Mouse (Mus musculus): Measurements from ENCODE around the gene Nepn.

DNA sequence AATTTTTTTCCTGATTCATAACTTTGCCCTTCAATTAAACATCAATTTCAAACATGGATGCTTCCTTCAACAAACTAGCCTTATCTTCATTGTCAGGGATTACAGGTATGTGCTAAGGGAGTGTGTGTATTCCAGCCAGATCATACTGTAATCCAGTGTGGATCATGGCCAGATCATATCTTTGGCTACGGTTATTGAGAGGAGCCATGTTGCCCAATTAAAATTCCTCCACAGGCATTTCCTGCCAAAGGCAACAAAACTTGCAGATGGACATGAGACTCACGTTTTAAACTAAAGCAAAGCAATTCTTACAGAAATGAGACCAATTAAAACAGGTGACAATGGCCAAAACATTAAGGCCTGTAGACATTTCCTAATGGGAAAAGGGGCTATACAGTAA is 27.7 kb downstream of the Nepn start:
- TF ChIP-seq POLR2A (IDR thresholded peaks at IDR 0.05; ENCODE audit: borderline replicate concordance, control insufficient read depth, low read depth, low read length) (no peak), CTCF (IDR thresholded peaks at IDR 0.05; ENCODE audit: control insufficient read depth, insufficient read depth, low read length) (no peak)
